Mouse (Mus musculus): ENCODE results near the gene Kpna7. TPM values are rescaled to one million over a fixed set of nuclear protein-coding genes. Genes with fewer than 3 reads are reported as not detected.

Gene Kpna7
- polyA plus RNA-seq, 1 experiment = not detected

DNA sequence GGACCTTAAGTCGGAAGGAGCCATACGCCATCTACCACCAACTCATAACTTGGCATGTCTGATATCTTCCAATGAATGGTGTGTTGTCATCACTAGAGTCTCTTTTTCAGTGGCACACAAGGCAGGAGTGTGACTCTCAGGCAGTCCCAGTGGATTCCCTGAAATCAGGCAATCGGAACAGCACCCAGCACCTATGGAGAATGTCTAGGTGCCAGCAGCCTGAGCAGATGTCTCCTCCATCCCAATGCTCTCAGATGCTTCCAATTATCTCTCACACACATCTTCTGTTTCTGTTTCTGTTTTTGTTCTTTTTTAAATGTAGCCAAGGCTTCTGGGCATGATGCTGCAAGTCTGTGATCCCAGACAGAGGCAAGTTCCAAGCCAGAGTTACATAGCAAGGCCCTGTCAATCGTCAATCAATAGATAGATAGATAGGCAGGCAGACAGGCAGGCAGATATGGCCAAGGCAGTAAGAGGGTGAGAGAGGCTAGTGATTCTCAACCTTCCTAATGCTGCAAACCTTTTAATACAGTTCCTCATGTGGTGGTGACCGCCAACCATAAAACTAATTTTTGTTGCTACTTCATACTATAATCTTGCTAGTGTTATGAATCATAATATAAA, 133.3 kb downstream of the Kpna7 start:
- no peak overlapping the region for H3K27ac ChIP-seq (ENCODE audit: insufficient read depth, low read depth, low read length)
- TF ChIP-seq CTCF (IDR thresholded peaks at IDR 0.05; ENCODE audit: low read depth, low read length) = no peak
- no peak for TF ChIP-seq POLR2A (IDR thresholded peaks at IDR 0.05; ENCODE audit: borderline replicate concordance, low read depth, low read length)
- no peaks in the 10 kb centered on the region for H3K4me1 ChIP-seq (ENCODE audit: control insufficient read depth, insufficient read depth, low read length)
- H3K4me3 ChIP-seq (ENCODE audit: insufficient read depth, low read length) = no peak overlapping the region

DNA sequence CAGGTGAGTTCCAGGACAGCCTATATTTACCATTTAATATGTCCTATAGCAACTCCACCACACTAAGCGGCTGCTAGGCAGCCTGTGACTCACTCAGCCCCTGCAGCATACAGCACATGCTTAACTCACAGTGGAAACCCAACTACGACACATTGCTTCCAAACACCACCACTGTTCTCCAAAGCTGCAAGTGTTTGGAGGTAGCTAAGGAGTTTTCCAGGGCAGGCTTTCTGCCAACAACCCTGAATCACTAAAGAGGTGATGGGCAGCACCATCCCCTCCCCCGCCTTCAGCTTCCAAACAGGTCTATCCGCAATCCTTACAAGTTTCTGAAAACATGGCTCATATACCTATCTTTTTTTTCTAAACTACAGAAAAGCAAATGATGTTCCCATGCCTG, 134.0 kb downstream of the Kpna7 start:
- no peak overlapping the region for H3K27ac ChIP-seq (ENCODE audit: insufficient read depth, low read depth, low read length)
- H3K4me3 ChIP-seq (ENCODE audit: insufficient read depth, low read length) = no peak overlapping the region
- TF ChIP-seq CTCF (IDR thresholded peaks at IDR 0.05; ENCODE audit: low read depth, low read length) = no peak
- TF ChIP-seq POLR2A (IDR thresholded peaks at IDR 0.05; ENCODE audit: borderline replicate concordance, low read depth, low read length) = no peak
- no peaks in the 10 kb centered on the region for H3K4me1 ChIP-seq (ENCODE audit: control insufficient read depth, insufficient read depth, low read length)

DNA sequence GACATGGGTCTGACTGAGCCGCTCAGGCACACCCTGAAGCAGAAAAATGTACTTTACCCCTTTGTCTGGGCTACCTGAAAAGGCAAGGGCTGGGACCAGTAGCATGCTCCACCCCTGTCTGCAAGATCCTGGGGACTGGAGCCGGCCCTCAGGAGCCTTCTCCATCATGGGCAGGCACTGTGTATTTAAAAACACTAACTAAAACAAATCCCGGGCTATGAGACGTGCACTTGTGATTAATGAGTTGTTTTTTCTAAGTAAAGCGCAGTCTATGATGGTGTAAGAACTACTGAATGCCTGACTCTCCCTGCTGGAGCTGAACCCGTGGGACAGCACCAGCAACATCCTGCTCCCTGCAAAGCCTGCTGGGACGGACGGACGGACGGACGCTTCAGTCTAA, 135.4 kb downstream of the Kpna7 start:
- Histone ChIP-seq H3K4me1 (ENCODE audit: control insufficient read depth, insufficient read depth, low read length) (no peaks in the 10 kb centered on the region), H3K27ac (ENCODE audit: insufficient read depth, low read depth, low read length) (no peak overlapping the region), H3K4me3 (ENCODE audit: insufficient read depth, low read length) (no peak overlapping the region)
- TF ChIP-seq CTCF (IDR thresholded peaks at IDR 0.05; ENCODE audit: low read depth, low read length) (no peak), POLR2A (IDR thresholded peaks at IDR 0.05; ENCODE audit: borderline replicate concordance, low read depth, low read length) (no peak)

DNA sequence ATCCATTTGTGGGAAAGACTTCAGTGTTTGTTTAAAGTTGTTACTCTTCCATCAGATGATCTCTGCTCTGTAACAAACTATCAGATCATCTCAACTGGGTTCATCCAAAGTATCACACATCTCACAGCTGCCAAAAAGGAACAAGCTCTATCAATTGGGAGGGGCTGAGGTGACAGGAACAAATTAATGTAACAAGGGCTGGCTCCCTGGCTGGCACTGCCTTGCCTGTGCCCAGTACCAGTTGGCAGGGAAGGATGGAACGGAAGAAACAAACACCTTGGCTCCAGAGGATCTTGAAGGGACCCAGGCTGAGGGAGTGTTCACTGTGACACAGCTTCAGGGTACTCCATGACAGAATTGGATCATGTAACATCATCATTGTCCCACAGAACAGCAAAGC, 135.8 kb downstream of the Kpna7 start:
- Histone ChIP-seq H3K27ac (ENCODE audit: insufficient read depth, low read depth, low read length) (no peak overlapping the region), H3K4me1 (ENCODE audit: control insufficient read depth, insufficient read depth, low read length) (no peaks in the 10 kb centered on the region), H3K4me3 (ENCODE audit: insufficient read depth, low read length) (no peak overlapping the region)
- TF ChIP-seq CTCF (IDR thresholded peaks at IDR 0.05; ENCODE audit: low read depth, low read length) = no peak
- no peak for TF ChIP-seq POLR2A (IDR thresholded peaks at IDR 0.05; ENCODE audit: borderline replicate concordance, low read depth, low read length)

DNA sequence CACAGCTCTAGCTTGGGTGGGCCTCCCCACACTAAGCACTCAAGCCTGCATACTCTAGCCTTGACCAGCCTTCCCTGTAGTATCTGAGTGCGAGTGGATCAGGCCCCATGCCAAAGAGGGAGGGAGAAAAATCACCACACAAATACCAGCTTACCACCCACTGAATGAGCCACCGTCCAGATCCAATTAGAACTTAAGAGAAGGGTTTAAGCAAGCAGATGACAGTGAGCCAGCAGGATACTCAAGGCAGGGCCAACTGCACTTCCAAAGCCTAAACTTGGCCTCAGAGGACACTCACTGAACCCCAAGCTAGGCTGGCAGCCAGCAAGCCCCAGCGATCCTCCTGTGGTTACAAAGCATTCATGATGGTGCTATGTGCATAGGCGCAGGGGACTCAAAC, 137.8 kb downstream of the Kpna7 start:
- Histone ChIP-seq H3K4me3 (ENCODE audit: insufficient read depth, low read length) (no peak overlapping the region), H3K4me1 (ENCODE audit: control insufficient read depth, insufficient read depth, low read length) (no peaks in the 10 kb centered on the region), H3K27ac (ENCODE audit: insufficient read depth, low read depth, low read length) (no peak overlapping the region)
- no peak for TF ChIP-seq CTCF (IDR thresholded peaks at IDR 0.05; ENCODE audit: low read depth, low read length)
- no peak for TF ChIP-seq POLR2A (IDR thresholded peaks at IDR 0.05; ENCODE audit: borderline replicate concordance, low read depth, low read length)

DNA sequence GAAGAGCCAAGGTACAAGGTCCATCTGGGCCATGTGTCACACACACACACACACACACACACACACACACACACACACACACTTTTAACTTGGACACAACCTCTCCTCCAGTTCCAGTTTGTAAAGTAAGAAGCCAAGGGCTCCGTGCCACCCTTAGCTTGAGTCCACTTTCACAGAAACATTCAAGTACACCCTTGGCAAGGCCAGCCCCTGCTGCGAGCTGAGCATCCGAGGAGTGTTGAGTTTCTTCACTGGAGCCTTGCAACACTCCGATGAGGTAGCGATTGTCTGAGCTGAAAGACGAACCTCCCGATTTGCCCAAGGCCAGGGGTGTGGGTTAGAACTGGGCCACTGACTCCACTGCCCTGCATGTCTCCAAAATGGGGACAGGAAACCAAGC, 138.9 kb downstream of the Kpna7 start:
- Histone ChIP-seq H3K4me3 (ENCODE audit: insufficient read depth, low read length) (no peak overlapping the region), H3K4me1 (ENCODE audit: control insufficient read depth, insufficient read depth, low read length) (peaks cover 3% of the 10 kb centered on the region; the same call in 1 of the 2 replicates), H3K27ac (ENCODE audit: insufficient read depth, low read depth, low read length) (no peak overlapping the region)
- no peak for TF ChIP-seq CTCF (IDR thresholded peaks at IDR 0.05; ENCODE audit: low read depth, low read length)
- no peak for TF ChIP-seq POLR2A (IDR thresholded peaks at IDR 0.05; ENCODE audit: borderline replicate concordance, low read depth, low read length)

DNA sequence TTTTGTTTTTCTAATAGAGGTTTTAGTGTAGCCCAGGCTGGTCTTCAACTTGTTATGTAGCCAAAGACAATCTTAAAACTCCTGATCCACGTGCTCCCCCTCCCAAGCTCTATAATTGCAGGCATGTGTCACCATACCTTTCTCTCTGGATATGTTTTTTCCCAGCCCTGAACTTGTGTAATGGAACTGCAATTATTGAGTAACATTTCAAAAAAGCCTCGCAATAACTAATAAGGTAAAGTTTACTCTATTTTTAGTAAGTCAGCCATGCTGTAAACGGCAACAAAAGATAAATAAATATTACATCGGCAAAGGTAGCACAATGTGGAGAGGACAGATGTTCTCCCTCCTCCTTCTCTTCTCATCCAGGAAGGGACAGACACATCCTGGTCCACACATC, 139.5 kb downstream of the Kpna7 start:
- no peak overlapping the region for H3K4me3 ChIP-seq (ENCODE audit: insufficient read depth, low read length)
- TF ChIP-seq POLR2A (IDR thresholded peaks at IDR 0.05; ENCODE audit: borderline replicate concordance, low read depth, low read length) (no peak), CTCF (IDR thresholded peaks at IDR 0.05; ENCODE audit: low read depth, low read length) (no peak)
- H3K4me1 ChIP-seq (ENCODE audit: control insufficient read depth, insufficient read depth, low read length) = peaks cover 3% of the 10 kb centered on the region; the same call in 1 of the 2 replicates
- H3K27ac ChIP-seq (ENCODE audit: insufficient read depth, low read depth, low read length) = no peak overlapping the region

DNA sequence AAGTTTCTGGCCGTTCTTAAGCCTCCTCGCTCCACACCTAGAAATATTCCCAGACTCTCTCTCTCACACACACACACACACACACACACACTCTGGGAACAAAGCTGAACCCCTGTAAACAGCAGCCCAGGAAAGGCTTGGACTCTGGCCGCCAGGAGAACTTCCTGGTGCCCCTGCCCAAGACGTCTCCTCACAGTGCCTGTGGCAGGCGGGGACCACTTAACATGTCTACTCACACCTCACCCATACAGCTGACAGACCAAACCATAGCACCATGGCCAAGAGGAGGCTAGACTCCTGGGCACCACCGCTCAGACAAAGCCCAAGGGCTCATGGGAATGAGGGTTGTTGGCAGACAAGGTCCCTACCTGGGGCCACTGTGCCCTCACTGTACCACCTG, 140.5 kb downstream of the Kpna7 start:
- TF ChIP-seq CTCF (IDR thresholded peaks at IDR 0.05; ENCODE audit: low read depth, low read length) (no peak), POLR2A (IDR thresholded peaks at IDR 0.05; ENCODE audit: borderline replicate concordance, low read depth, low read length) (no peak)
- H3K4me1 ChIP-seq (ENCODE audit: control insufficient read depth, insufficient read depth, low read length) = peaks cover 4% of the 10 kb centered on the region
- no peak overlapping the region for H3K27ac ChIP-seq (ENCODE audit: insufficient read depth, low read depth, low read length)
- no peak overlapping the region for H3K4me3 ChIP-seq (ENCODE audit: insufficient read depth, low read length)

DNA sequence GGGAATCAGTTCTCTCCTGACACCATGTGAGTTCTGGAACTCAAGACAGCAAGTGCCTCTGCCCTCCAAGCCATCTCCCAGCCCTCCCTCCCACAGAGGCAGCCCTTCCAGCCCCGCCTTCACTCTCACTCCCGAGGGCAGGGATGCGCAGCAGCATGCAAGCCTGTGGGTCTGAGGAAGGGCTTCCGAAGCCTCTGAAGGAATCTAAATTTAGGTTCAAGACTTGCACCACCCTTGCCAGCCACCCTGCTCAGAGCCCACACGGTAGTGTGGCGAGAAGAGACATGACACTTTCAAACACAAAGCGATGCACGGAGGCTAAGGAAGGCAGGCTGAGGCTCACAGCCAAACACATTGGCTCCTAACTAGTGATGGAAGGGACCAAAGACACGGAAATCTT, 141.4 kb downstream of the Kpna7 start:
- Histone ChIP-seq H3K4me3 (ENCODE audit: insufficient read depth, low read length) (no peak overlapping the region), H3K4me1 (ENCODE audit: control insufficient read depth, insufficient read depth, low read length) (peaks cover 12% of the 10 kb centered on the region), H3K27ac (ENCODE audit: insufficient read depth, low read depth, low read length) (no peak overlapping the region)
- no peak for TF ChIP-seq CTCF (IDR thresholded peaks at IDR 0.05; ENCODE audit: low read depth, low read length)
- no peak for TF ChIP-seq POLR2A (IDR thresholded peaks at IDR 0.05; ENCODE audit: borderline replicate concordance, low read depth, low read length)

DNA sequence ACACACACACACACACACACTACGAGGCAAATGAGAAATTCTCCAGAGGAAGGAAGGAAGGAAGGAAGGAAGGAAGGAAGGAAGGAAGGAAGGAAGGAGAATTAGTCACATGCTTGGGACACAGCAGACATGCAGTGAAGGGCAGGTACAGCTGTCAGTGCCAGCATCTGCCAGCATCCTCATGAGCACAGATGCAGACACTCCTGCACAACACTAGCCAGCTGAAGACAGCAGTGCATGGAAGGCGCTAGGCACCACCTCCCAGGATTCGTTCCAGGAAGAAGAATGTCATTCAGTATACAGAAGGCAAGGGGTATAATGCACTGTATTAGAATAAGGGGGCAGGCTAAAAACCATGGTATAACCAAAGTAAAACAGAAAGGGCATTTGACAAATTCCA, 142.9 kb downstream of the Kpna7 start:
- TF ChIP-seq CTCF (IDR thresholded peaks at IDR 0.05; ENCODE audit: low read depth, low read length) = no peak
- no peak for TF ChIP-seq POLR2A (IDR thresholded peaks at IDR 0.05; ENCODE audit: borderline replicate concordance, low read depth, low read length)
- Histone ChIP-seq H3K4me3 (ENCODE audit: insufficient read depth, low read length) (no peak overlapping the region), H3K4me1 (ENCODE audit: control insufficient read depth, insufficient read depth, low read length) (peaks cover 25% of the 10 kb centered on the region), H3K27ac (ENCODE audit: insufficient read depth, low read depth, low read length) (no peak overlapping the region)

DNA sequence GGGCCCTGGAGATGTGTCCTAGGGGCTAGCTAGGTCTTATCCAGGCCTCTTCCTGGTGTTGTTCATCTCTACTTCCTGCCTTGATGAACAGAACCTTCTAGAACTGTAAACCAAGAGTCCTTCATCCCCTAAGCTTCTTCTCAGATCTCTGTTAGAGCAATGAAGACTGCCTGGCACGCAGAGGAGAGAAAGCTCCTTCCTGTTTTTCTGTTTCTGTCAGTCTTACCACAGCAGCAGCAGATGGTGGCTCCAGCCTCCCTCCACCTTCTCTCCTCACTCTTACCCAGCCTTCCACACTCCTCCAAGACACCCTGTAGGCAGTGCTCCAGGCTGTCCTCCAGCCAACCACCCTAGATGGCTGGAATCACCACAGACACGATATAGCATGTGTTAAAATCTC, 146.5 kb downstream of the Kpna7 start:
- no peak overlapping the region for H3K27ac ChIP-seq (ENCODE audit: insufficient read depth, low read depth, low read length)

More for the DNA sequence above, 146.5 kb downstream of the Kpna7 start:
- H3K4me1 ChIP-seq (ENCODE audit: control insufficient read depth, insufficient read depth, low read length) = peaks cover 44% of the 10 kb centered on the region
- TF ChIP-seq POLR2A (IDR thresholded peaks at IDR 0.05; ENCODE audit: borderline replicate concordance, low read depth, low read length) (no peak), CTCF (IDR thresholded peaks at IDR 0.05; ENCODE audit: low read depth, low read length) (no peak)
- H3K4me3 ChIP-seq (ENCODE audit: insufficient read depth, low read length) = no peak overlapping the region

Other genes with a start within 250 kb of the Kpna7 start
- gene Smurf1, start 118.2 kb downstream of the Kpna7 start, polyA plus RNA-seq (2012; ENCODE audit: insufficient read depth, insufficient read length, missing spikeins) = 9.4 and 11.5 TPM in 2 replicates
- gene Gm4871, start 51.3 kb downstream of the Kpna7 start, polyA plus RNA-seq (2012; ENCODE audit: insufficient read depth, insufficient read length, missing spikeins) = not detected in 2 replicates
- not detected in 2 replicates for gene 1700018F24Rik, start 41.0 kb downstream of the Kpna7 start, polyA plus RNA-seq (2012; ENCODE audit: insufficient read depth, insufficient read length, missing spikeins)
- 78.6 and 92.3 TPM in 2 replicates for gene Arpc1a, start 200 bp downstream of the Kpna7 start, polyA plus RNA-seq (2012; ENCODE audit: insufficient read depth, insufficient read length, missing spikeins)
- gene Arpc1b, start 30.2 kb upstream of the Kpna7 start, polyA plus RNA-seq (2012; ENCODE audit: insufficient read depth, insufficient read length, missing spikeins) = 829 and 891 TPM in 2 replicates
- gene Pdap1, start 56.2 kb upstream of the Kpna7 start, polyA plus RNA-seq (2012; ENCODE audit: insufficient read depth, insufficient read length, missing spikeins) = 72.8 and 76.5 TPM in 2 replicates
- gene Bud31, start 56.3 kb upstream of the Kpna7 start, polyA plus RNA-seq (2012; ENCODE audit: insufficient read depth, insufficient read length, missing spikeins) = 128 and 135 TPM in 2 replicates
- 10.0 and 11.4 TPM in 2 replicates for gene Ptcd1, start 83.1 kb upstream of the Kpna7 start, polyA plus RNA-seq (2012; ENCODE audit: insufficient read depth, insufficient read length, missing spikeins)
- gene Cpsf4, start 83.2 kb upstream of the Kpna7 start, polyA plus RNA-seq (2012; ENCODE audit: insufficient read depth, insufficient read length, missing spikeins) = 24.9 and 25.7 TPM in 2 replicates
- 271 and 314 TPM in 2 replicates for gene Atp5j2, start 108.0 kb upstream of the Kpna7 start, polyA plus RNA-seq (2012; ENCODE audit: insufficient read depth, insufficient read length, missing spikeins)
- gene Zkscan14, start 117.8 kb upstream of the Kpna7 start, polyA plus RNA-seq (2012; ENCODE audit: insufficient read depth, insufficient read length, missing spikeins) = 8.0 and 8.4 TPM in 2 replicates
- 7.8 and 9.5 TPM in 2 replicates for gene Zkscan5, start 120.5 kb upstream of the Kpna7 start, polyA plus RNA-seq (2012; ENCODE audit: insufficient read depth, insufficient read length, missing spikeins)
- gene Zfp655, start 147.7 kb upstream of the Kpna7 start, polyA plus RNA-seq (2012; ENCODE audit: insufficient read depth, insufficient read length, missing spikeins) = 26.7 and 27.5 TPM in 2 replicates
- 6.9 and 7.7 TPM in 2 replicates for gene Zscan25, start 196.5 kb upstream of the Kpna7 start, polyA plus RNA-seq (2012; ENCODE audit: insufficient read depth, insufficient read length, missing spikeins)